Mouse (Mus musculus) heart, embryonic 16.5 days (tissue): ENCODE measurements around the gene Spata45. TPM values are rescaled to one million over a fixed set of nuclear protein-coding genes. Genes with fewer than 3 reads are reported as not detected.

Experiments used
- ATAC-seq: fragments of 200-750 bp; cut with Nextera tagmentation; replicated peaks from 2 replicates; pipeline ENCODE4 v1.8.0; 2017; ENCODE audit warnings: moderate number of reproducible peaks; ENCODE audit not compliant: insufficient read depth, low FRiP score; ENCODE audit errors: extremely low read depth
- H3K27ac ChIP-seq: fragments of 300-500 bp; sonication (generic); 2 replicates; pipeline ENCODE4 v1.5.1; 2014; ENCODE audit warnings: mild to moderate bottlenecking, low read length, control low read depth, moderate library complexity
- H3K27me3 ChIP-seq: fragments of 300-500 bp; sonication (generic); 2 replicates; pipeline ENCODE4 v1.6.1; 2014; ENCODE audit warnings: low read length, mixed read lengths; ENCODE audit not compliant: control insufficient read depth, insufficient read depth
- H3K36me3 ChIP-seq: fragments of 300-500 bp; sonication (generic); 2 replicates; pipeline ENCODE4 v1.6.1; 2014; ENCODE audit not compliant: control insufficient read depth, insufficient read depth
- H3K4me1 ChIP-seq: fragments of 300-500 bp; sonication (generic); 2 replicates; pipeline ENCODE4 v1.6.1; 2014; ENCODE audit warnings: low read length, mixed read lengths; ENCODE audit not compliant: control insufficient read depth, insufficient read depth
- H3K4me2 ChIP-seq: fragments of 300-500 bp; sonication (generic); 2 replicates; pipeline ENCODE4 v1.6.1; 2014; ENCODE audit warnings: low read depth, mild to moderate bottlenecking, control low read depth, low read length
- H3K4me3 ChIP-seq: fragments of 300-500 bp; sonication (generic); 2 replicates; pipeline ENCODE4 v1.5.1; 2014; ENCODE audit warnings: mild to moderate bottlenecking, control low read depth, low read length
- H3K9ac ChIP-seq: fragments of 300-500 bp; sonication (generic); 2 replicates; pipeline ENCODE4 v1.6.1; 2014; ENCODE audit warnings: low read length, control low read depth
- H3K9me3 ChIP-seq: fragments of 300-500 bp; sonication (generic); replicated peaks from 2 replicates; pipeline ENCODE4 v1.6.1; 2016; ENCODE audit warnings: low read length; ENCODE audit not compliant: control insufficient read depth
- WGBS: fragments of 180-500 bp; shearing (Covaris S2); extraction: QIAGEN DNeasy Blood & Tissue Kit; methylation state at CpG from one replicate; pipeline ENCODE4 v1.1.7; 2014; 5-methylcytosine and 5-hydroxymethylcytosine counted together
- polyA plus RNA-seq: library from polyadenylated mRNA; unstranded; fragments of >200 nt; fragmentation: Nextera tagmentation; extraction: Ambion mirVana; gene quantifications from 2 replicates; pipeline ENCODE4 v1.2.1, GENCODE M21; 2015

Gene Spata45
- polyA plus RNA-seq, 1 experiment from 2014 or later, result not detected

DNA sequence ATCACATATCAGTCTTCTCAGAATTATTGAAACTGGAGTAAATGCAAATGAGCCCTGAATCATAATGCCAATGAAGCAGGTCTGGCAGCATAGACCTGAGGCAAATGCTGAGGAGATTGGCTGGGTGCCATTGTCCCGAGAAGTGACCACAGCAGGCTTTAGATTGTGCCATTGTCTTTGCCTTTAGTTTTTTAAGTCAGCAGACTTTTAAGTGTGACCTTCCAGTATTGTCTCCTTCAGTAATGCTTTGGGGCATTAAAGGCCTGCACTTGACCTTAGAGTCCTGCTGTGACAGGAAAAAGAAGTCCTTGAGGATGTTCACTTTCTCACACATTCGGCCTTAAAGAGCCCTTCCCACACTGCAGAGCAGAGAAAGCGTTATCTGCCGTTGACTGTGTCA lies 33.8 kb downstream of the Spata45 start:
- H3K36me3 ChIP-seq, result peaks cover 32% of the 10 kb centered on the region
- no peaks in the 10 kb centered on the region for H3K4me1 ChIP-seq
- no peaks in the 10 kb centered on the region for H3K27me3 ChIP-seq
- no peak overlapping the region for H3K9ac ChIP-seq
- ATAC-seq, result no peak
- no peak overlapping the region for H3K27ac ChIP-seq
- 81% methylated on average over 4 of the region's 4 CpGs for WGBS
- H3K4me3 ChIP-seq, result no peak overlapping the region
- H3K9me3 ChIP-seq, result no peaks in the 10 kb centered on the region
- no peak overlapping the region for H3K4me2 ChIP-seq

DNA sequence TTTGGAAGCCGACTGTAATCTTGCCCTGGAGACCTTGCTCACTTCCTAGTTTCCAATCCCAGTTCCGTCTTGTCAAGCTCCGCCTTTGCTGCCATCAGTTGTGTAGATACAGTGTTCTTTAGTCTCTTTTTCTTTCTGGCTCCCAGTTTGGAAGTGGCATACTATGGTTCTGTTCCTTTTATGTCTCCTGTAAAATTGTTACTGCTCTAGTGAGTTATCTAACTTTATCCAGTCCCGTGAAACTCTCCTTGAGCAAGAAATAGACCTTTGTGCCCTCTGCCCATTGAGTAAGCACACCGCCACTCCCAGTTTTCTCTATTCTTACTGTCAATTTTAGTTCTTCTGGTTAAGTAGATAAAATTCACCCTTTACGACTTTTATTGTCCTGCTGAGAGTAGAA lies 35.2 kb downstream of the Spata45 start:
- no peak overlapping the region for H3K4me2 ChIP-seq
- no peak overlapping the region for H3K9ac ChIP-seq
- no peaks in the 10 kb centered on the region for H3K4me1 ChIP-seq
- WGBS, result 79% methylated on average over 6 of the region's 6 CpGs
- H3K36me3 ChIP-seq, result peaks cover 31% of the 10 kb centered on the region
- H3K27me3 ChIP-seq, result no peaks in the 10 kb centered on the region
- H3K4me3 ChIP-seq, result no peak overlapping the region
- H3K27ac ChIP-seq, result no peak overlapping the region
- H3K9me3 ChIP-seq, result no peaks in the 10 kb centered on the region
- no peak for ATAC-seq

DNA sequence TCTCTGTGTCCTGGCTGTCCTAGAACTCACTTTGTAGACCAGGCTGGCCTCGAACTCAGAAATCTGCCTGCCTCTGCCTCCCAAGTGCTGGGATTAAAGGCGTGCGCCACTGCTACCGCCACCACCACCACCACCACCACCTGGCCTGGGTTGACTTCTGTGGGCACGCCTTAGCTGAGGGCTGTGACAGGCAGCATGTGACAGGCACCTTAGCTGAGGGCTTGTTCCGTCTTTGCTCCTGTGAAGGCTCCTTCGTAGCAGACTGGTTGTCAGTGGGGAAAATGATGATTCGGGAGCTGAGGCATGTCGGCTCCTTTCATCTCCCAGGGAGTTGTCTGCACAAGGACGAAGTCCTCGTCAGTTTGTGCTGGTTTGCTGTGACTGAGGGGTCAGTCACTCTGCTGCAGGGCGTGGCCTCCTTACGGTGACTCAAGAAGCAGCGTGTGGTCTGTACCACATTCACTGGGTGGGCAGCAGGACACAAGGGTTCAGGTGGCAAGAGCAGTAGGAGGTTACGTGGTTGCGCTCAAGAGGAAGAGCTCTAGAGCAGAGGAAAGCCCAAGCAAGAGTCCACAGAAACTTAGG lies 36.0 kb downstream of the Spata45 start:
- H3K36me3 ChIP-seq, result peaks cover 38% of the 10 kb centered on the region
- H3K4me1 ChIP-seq, result no peaks in the 10 kb centered on the region
- H3K4me2 ChIP-seq, result no peak overlapping the region
- no peak for ATAC-seq
- 88% methylated on average over 16 of the region's 16 CpGs for WGBS
- H3K9ac ChIP-seq, result no peak overlapping the region
- H3K9me3 ChIP-seq, result no peaks in the 10 kb centered on the region
- H3K27ac ChIP-seq, result peak overlapping the region; percentile 46
- H3K27me3 ChIP-seq, result no peaks in the 10 kb centered on the region
- H3K4me3 ChIP-seq, result no peak overlapping the region

DNA sequence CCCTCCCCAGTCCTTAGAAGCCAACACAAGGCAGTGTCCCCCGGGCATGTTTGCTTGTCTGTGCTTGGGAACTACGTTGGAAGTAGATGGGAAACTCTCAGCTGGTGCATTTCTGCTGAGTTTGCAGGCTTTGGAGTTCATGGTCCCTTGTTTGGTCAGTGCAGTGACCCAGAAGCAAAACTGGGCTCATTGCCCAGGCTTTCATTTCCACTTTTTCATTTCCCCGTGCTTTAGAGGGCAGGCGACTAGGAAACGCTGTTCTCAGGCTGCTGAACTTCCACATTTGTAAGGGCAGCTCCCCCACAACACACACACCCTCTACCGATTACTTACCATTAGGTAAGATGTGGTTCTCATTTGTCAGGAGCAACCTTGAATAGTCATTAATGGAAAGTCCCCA lies 36.6 kb downstream of the Spata45 start:
- H3K27ac ChIP-seq, result peak overlapping the region; percentile 46
- no peak overlapping the region for H3K9ac ChIP-seq
- H3K4me2 ChIP-seq, result no peak overlapping the region
- 58% methylated on average over 6 of the region's 6 CpGs for WGBS
- no peaks in the 10 kb centered on the region for H3K27me3 ChIP-seq
- H3K9me3 ChIP-seq, result no peaks in the 10 kb centered on the region
- no peaks in the 10 kb centered on the region for H3K4me1 ChIP-seq
- H3K36me3 ChIP-seq, result peaks cover 41% of the 10 kb centered on the region
- no peak overlapping the region for H3K4me3 ChIP-seq
- ATAC-seq, result 0 out of 2 replicates have a peak, but pooled peaks have one; percentile 43

DNA sequence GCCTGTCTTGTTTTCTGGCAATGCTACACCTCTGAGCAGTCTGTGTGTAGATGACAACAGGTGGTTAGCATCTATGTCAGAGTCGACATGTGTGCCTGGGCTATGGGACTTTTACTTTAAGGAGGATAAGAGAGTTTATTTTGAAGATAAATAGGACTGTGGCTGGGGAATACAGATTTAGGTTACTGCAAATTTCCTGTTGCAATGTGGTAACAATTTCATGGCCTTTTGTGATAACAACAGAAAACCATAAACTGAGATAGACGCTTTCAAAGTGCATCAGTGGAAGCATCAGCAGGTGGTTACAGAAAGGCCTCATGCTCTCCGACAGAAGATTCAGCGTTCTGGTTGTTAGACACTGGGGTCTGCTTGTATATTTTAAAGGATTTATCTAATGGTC lies 37.0 kb downstream of the Spata45 start:
- Histone ChIP-seq H3K9ac (no peak overlapping the region), H3K27ac (0 out of 2 replicates have a peak overlapping the region, but pooled peaks have one; percentile 28), H3K4me2 (no peak overlapping the region), H3K4me1 (no peaks in the 10 kb centered on the region), H3K4me3 (no peak overlapping the region), H3K9me3 (no peaks in the 10 kb centered on the region), H3K27me3 (no peaks in the 10 kb centered on the region), H3K36me3 (peaks cover 46% of the 10 kb centered on the region)
- no peak for ATAC-seq
- WGBS, result 77% methylated on average over 4 of the region's 4 CpGs

DNA sequence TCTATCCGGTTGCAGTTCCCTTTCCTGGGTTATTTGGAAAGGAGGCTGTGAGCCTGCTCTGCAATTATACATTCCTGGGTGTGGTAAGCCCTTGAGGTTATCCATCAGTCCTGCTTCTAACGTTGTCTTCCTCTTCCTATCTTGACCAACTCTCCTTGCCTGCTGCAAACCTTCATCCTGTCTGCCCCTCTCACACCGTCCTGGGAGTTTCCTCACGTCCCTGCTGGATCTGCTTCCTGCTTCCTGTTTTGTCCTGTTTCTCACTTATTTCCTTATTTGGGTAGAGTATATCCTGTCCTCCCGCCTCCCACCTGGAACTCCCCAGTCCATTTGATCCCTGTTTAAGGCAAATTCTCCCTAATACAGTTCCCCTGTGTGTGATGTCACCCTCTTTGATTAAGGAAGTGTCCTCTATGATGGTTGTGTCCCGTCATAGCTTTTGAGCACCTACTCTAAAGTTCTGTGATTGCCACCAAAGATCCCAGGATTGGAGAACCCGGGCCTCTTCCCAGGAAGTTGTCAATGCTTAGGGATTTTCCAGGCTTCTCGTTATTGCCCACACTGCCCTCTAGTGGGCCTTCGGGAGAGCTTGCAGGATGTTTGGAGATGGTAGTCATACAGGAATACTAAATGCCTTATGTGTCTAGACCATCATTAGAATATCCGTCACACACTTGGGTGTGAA lies 38.9 kb downstream of the Spata45 start:
- H3K4me3 ChIP-seq, result no peak overlapping the region
- peak overlapping the region; percentile 18; the same call in 1 of the 2 replicates for H3K4me2 ChIP-seq
- 45% methylated on average over 10 of the region's 10 CpGs for WGBS
- H3K36me3 ChIP-seq, result peaks cover 42% of the 10 kb centered on the region
- no peaks in the 10 kb centered on the region for H3K27me3 ChIP-seq
- no peaks in the 10 kb centered on the region for H3K9me3 ChIP-seq
- peak; percentile 58 for ATAC-seq
- no peaks in the 10 kb centered on the region for H3K4me1 ChIP-seq
- H3K9ac ChIP-seq, result 0 out of 2 replicates have a peak overlapping the region, but pooled peaks have one; percentile 29
- peak overlapping the region; percentile 69 for H3K27ac ChIP-seq

DNA sequence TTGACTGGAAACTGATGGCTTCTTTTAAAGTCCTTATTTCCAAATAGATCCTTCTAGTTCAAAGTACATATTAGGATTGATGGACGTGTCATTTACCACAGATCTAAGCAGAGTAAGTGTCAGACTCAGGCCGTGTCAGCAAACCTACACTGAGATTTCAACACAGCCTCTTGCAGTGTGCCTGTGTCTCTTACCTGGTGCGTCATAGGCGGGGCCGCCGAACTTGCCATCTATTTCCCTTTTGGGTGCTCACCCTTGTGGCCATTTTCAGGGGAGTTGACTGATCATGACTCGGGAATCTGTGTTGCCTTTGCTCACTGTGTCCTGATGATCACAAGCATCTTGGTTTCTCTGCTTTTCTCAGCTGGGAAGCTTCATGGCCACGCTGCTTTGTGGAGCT lies 46.8 kb downstream of the Spata45 start:
- H3K36me3 ChIP-seq, result peaks cover 14% of the 10 kb centered on the region
- no peak for ATAC-seq

DNA sequence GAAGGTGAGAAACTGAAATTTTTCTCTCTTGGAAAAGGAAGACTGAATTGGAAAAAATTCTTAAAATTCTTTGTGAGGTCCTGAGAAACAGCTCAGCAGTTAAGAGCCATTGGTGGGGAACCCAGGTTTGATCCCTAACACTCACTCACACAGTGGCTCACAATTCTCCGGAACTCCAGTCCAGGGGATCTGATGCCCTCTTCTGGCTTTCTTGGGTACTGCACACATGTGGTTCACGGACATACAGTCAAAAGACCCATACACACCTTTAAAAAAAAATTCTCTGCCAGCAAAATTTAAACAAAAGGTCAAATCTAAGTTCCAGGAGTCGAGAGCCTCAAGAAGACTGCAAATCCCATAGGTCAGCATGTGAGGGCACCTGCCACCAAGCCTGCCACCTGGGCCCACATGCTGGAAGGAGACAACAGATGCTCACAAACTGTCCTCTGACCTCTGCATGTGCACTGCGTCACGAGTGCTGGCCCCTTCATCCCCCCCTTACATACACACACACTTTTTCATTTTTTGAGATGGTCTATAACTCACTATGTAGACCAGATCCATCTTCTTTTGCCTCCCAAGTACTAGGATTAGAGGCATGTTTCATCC lies 48.6 kb downstream of the Spata45 start:
- Histone ChIP-seq H3K9ac (no peak overlapping the region), H3K9me3 (no peaks in the 10 kb centered on the region), H3K4me3 (no peak overlapping the region), H3K4me1 (no peaks in the 10 kb centered on the region), H3K36me3 (peaks cover 10% of the 10 kb centered on the region), H3K27me3 (no peaks in the 10 kb centered on the region), H3K4me2 (no peak overlapping the region), H3K27ac (no peak overlapping the region)
- 78% methylated on average over 5 of the region's 5 CpGs for WGBS
- no peak for ATAC-seq

More for the DNA sequence above, 46.8 kb downstream of the Spata45 start:
- H3K9me3 ChIP-seq, result no peaks in the 10 kb centered on the region
- no peaks in the 10 kb centered on the region for H3K4me1 ChIP-seq
- H3K27me3 ChIP-seq, result no peaks in the 10 kb centered on the region
- WGBS, result 89% methylated on average over 8 of the region's 8 CpGs
- no peak overlapping the region for H3K4me3 ChIP-seq
- no peak overlapping the region for H3K9ac ChIP-seq
- H3K27ac ChIP-seq, result no peak overlapping the region
- no peak overlapping the region for H3K4me2 ChIP-seq

DNA sequence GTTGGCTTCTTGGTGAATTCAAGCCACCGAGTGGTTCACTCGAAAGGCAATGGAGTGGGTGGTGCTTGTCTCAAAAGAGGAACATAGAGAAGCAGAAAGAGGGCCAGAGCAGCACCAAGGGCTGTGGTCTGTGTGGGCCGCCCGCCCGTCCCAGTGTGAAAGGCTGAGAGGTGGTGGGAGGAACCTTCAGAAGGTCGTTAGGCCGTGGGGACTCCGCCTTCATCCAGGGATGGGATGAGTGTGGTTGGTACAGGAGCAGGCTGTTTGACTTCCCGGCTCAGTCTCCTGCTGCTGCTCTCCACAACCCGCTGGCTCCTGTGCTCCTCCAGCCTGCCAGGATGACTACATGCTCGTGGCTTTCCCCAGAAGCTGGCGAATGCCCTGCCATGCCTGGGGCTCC lies 49.2 kb downstream of the Spata45 start:
- Histone ChIP-seq H3K9me3 (no peaks in the 10 kb centered on the region), H3K4me3 (no peak overlapping the region), H3K36me3 (peaks cover 10% of the 10 kb centered on the region), H3K27ac (no peak overlapping the region), H3K4me2 (no peak overlapping the region), H3K27me3 (no peaks in the 10 kb centered on the region), H3K9ac (no peak overlapping the region), H3K4me1 (no peaks in the 10 kb centered on the region)
- ATAC-seq, result no peak
- WGBS, result 79% methylated on average over 12 of the region's 12 CpGs
